Mouse (Mus musculus): ENCODE data around the gene Nlgn2. TPM values are rescaled to one million over a fixed set of nuclear protein-coding genes. Genes with fewer than 3 reads are reported as not detected.

Gene Nlgn2
- total and polyA plus RNA-seq, 2 experiments from 2014 or later, result 23.5 to 137 TPM

GRCm38 (mm10) chr11:69795168-69795982 is 42.2 kb downstream of the Nlgn2 start, which contains the start of gene Chrnb1:
Gene Chrnb1 (minus strand): TSS chr11:69795943.
- peak within 1 kb of the TSS; percentile 40 for H3K4me3 ChIP-seq (ENCODE audit: low read depth, low read length)
- peak; percentile 90 for ATAC-seq (ENCODE audit: low FRiP score)
- peak within 1 kb of the TSS; percentile 80 for H3K4me2 ChIP-seq (ENCODE audit: low read depth, low read length, poor library complexity, severe bottlenecking)
- H3K4me1 ChIP-seq (ENCODE audit: insufficient read depth, low read length), result peaks cover 8% of the 10 kb centered on the region; the same call in 1 of the 2 replicates
- H3K9me3 ChIP-seq (ENCODE audit: low read length), result no peaks in the 10 kb centered on the region
- H3K27me3 ChIP-seq (ENCODE audit: insufficient read depth, low read length), result no peaks in the 10 kb centered on the region; the same call in 1 of the 2 replicates
- WGBS, result 3% methylated on average over 52 of the region's 52 CpGs
- H3K9ac ChIP-seq (replicated peaks; ENCODE audit: low read length, poor library complexity, severe bottlenecking), result no peak within 1 kb of the TSS
- peak; percentile 97 for DNase-seq (ENCODE audit: low spot score)
- no peak for TF ChIP-seq CTCF (IDR thresholded peaks at IDR 0.05)
- H3K36me3 ChIP-seq (ENCODE audit: insufficient read depth, low read length), result 0 out of 2 replicates have a peak, but pooled peaks cover 6% of the 10 kb centered on the region
- H3K27ac ChIP-seq (ENCODE audit: low read depth, low read length), result no peak within 1 kb of the TSS

GRCm38 (mm10) chr11:69793429-69793828 is 44.2 kb downstream of the Nlgn2 start:
- 64% methylated on average over 5 of the region's 5 CpGs for whole genome bisulfite sequencing
- H3K9ac ChIP-seq (replicated peaks; ENCODE audit: low read length, poor library complexity, severe bottlenecking), result no peak overlapping the region
- ATAC-seq (ENCODE audit: low FRiP score) (no peak), DNase-seq (ENCODE audit: low spot score) (no peak)
- H3K36me3 ChIP-seq (ENCODE audit: insufficient read depth, low read length), result 0 out of 2 replicates have a peak, but pooled peaks cover 6% of the 10 kb centered on the region
- H3K4me3 ChIP-seq (ENCODE audit: low read depth, low read length), result no peak overlapping the region
- H3K27ac ChIP-seq (ENCODE audit: low read depth, low read length), result no peak overlapping the region
- H3K4me2 ChIP-seq (ENCODE audit: low read depth, low read length, poor library complexity, severe bottlenecking), result no peak overlapping the region
- no peaks in the 10 kb centered on the region for H3K9me3 ChIP-seq (ENCODE audit: low read length)
- H3K4me1 ChIP-seq (ENCODE audit: insufficient read depth, low read length), result no peaks in the 10 kb centered on the region
- TF ChIP-seq CTCF (IDR thresholded peaks at IDR 0.05), result no peak
- H3K27me3 ChIP-seq (ENCODE audit: insufficient read depth, low read length), result no peaks in the 10 kb centered on the region; the same call in 1 of the 2 replicates

- Histone ChIP-seq H3K27me3 (ENCODE audit: insufficient read depth, low read length) (no peaks in the 10 kb centered on the region), H3K9me3 (ENCODE audit: low read length) (no peaks in the 10 kb centered on the region), H3K4me2 (ENCODE audit: low read depth, low read length, poor library complexity, severe bottlenecking) (no peak overlapping the region), H3K27ac (ENCODE audit: low read depth, low read length) (no peak overlapping the region), H3K4me3 (ENCODE audit: low read depth, low read length) (no peak overlapping the region), H3K4me1 (ENCODE audit: insufficient read depth, low read length) (no peaks in the 10 kb centered on the region), H3K36me3 (ENCODE audit: insufficient read depth, low read length) (no peaks in the 10 kb centered on the region), H3K9ac (replicated peaks; ENCODE audit: low read length, poor library complexity, severe bottlenecking) (no peak overlapping the region)
- DNase-seq (ENCODE audit: low spot score) (no peak), ATAC-seq (ENCODE audit: low FRiP score) (no peak)
- no peak for TF ChIP-seq CTCF (IDR thresholded peaks at IDR 0.05)
- 70% methylated on average over 5 of the region's 5 CpGs for WGBS
Measured at GRCm38 (mm10) chr11:69791420-69791819, 46.2 kb downstream of the Nlgn2 start.

GRCm38 (mm10) chr11:69789431-69789830 is 48.2 kb downstream of the Nlgn2 start:
- WGBS, result 78% methylated on average over 5 of the region's 5 CpGs
- H3K4me1 ChIP-seq (ENCODE audit: insufficient read depth, low read length), result no peaks in the 10 kb centered on the region
- H3K4me3 ChIP-seq (ENCODE audit: low read depth, low read length), result no peak overlapping the region
- DNase-seq (ENCODE audit: low spot score) (no peak), ATAC-seq (ENCODE audit: low FRiP score) (no peak)
- no peaks in the 10 kb centered on the region for H3K9me3 ChIP-seq (ENCODE audit: low read length)
- H3K9ac ChIP-seq (replicated peaks; ENCODE audit: low read length, poor library complexity, severe bottlenecking), result no peak overlapping the region
- H3K27ac ChIP-seq (ENCODE audit: low read depth, low read length), result no peak overlapping the region
- no peak overlapping the region for H3K4me2 ChIP-seq (ENCODE audit: low read depth, low read length, poor library complexity, severe bottlenecking)
- no peak for TF ChIP-seq CTCF (IDR thresholded peaks at IDR 0.05)
- H3K36me3 ChIP-seq (ENCODE audit: insufficient read depth, low read length), result no peaks in the 10 kb centered on the region
- no peaks in the 10 kb centered on the region for H3K27me3 ChIP-seq (ENCODE audit: insufficient read depth, low read length)

- no peak overlapping the region for H3K27ac ChIP-seq (ENCODE audit: low read depth, low read length)
- no peaks in the 10 kb centered on the region for H3K27me3 ChIP-seq (ENCODE audit: insufficient read depth, low read length)
- H3K9me3 ChIP-seq (ENCODE audit: low read length), result no peaks in the 10 kb centered on the region
- ATAC-seq (ENCODE audit: low FRiP score), result no peak
- H3K4me2 ChIP-seq (ENCODE audit: low read depth, low read length, poor library complexity, severe bottlenecking), result no peak overlapping the region
- no peak overlapping the region for H3K4me3 ChIP-seq (ENCODE audit: low read depth, low read length)
- TF ChIP-seq CTCF (IDR thresholded peaks at IDR 0.05), result no peak
- H3K9ac ChIP-seq (replicated peaks; ENCODE audit: low read length, poor library complexity, severe bottlenecking), result no peak overlapping the region
- no peaks in the 10 kb centered on the region for H3K4me1 ChIP-seq (ENCODE audit: insufficient read depth, low read length)
- WGBS, result 74% methylated on average over 5 of the region's 5 CpGs
- H3K36me3 ChIP-seq (ENCODE audit: insufficient read depth, low read length), result no peaks in the 10 kb centered on the region
- no peak for DNase-seq (ENCODE audit: low spot score)
Measured at GRCm38 (mm10) chr11:69787306-69787705, 50.3 kb downstream of the Nlgn2 start.

- 47% methylated on average over 15 of the region's 15 CpGs for WGBS
- Histone ChIP-seq H3K36me3 (ENCODE audit: insufficient read depth, low read length) (no peaks in the 10 kb centered on the region), H3K4me3 (ENCODE audit: low read depth, low read length) (no peak overlapping the region), H3K27me3 (ENCODE audit: insufficient read depth, low read length) (no peaks in the 10 kb centered on the region), H3K27ac (ENCODE audit: low read depth, low read length) (no peak overlapping the region), H3K9ac (replicated peaks; ENCODE audit: low read length, poor library complexity, severe bottlenecking) (no peak overlapping the region), H3K4me1 (ENCODE audit: insufficient read depth, low read length) (no peaks in the 10 kb centered on the region), H3K9me3 (ENCODE audit: low read length) (no peaks in the 10 kb centered on the region), H3K4me2 (ENCODE audit: low read depth, low read length, poor library complexity, severe bottlenecking) (no peak overlapping the region)
- no peak for TF ChIP-seq CTCF (IDR thresholded peaks at IDR 0.05)
- DNase-seq (ENCODE audit: low spot score) (no peak), ATAC-seq (ENCODE audit: low FRiP score) (no peak)
Measured at GRCm38 (mm10) chr11:69784793-69785272, 52.8 kb downstream of the Nlgn2 start.

Measured in midbrain, postnatal 0 days (tissue).